Mouse (Mus musculus) cortical plate, adult 2 months (tissue): ENCODE data around the gene Bach2. TPM values are rescaled to one million over a fixed set of nuclear protein-coding genes. Genes with fewer than 3 reads are reported as not detected.

Experiments used
- H3K27ac ChIP-seq: fragments of 200-500 bp; 2 replicates; pipeline ENCODE4 v1.5.1; 2012; ENCODE audit warnings: low read length, control low read depth, inconsistent platforms; ENCODE audit not compliant: insufficient read depth
- H3K4me1 ChIP-seq: fragments of 200-500 bp; 2 replicates; pipeline ENCODE4 v1.6.1; 2011; ENCODE audit warnings: low read length; ENCODE audit not compliant: control insufficient read depth, insufficient read depth
- H3K4me3 ChIP-seq: fragments of 200-500 bp; 2 replicates; pipeline ENCODE4 v1.5.1; 2011; ENCODE audit warnings: mild to moderate bottlenecking, low read length, control low read depth; ENCODE audit not compliant: insufficient read depth
- CTCF ChIP-seq: fragments of 200-500 bp; IDR thresholded peaks from 2 replicates; pipeline ENCODE4 v1.5.1; 2011; ENCODE audit warnings: mild to moderate bottlenecking, control low read depth, low read length; ENCODE audit not compliant: insufficient read depth; ENCODE audit errors: extremely low read depth
- POLR2A ChIP-seq: fragments of 200-500 bp; IDR thresholded peaks from 2 replicates; pipeline ENCODE4 v1.6.1; 2011; ENCODE audit warnings: mild to moderate bottlenecking, low read length, control low read depth; ENCODE audit not compliant: insufficient read depth; ENCODE audit errors: extremely low read depth
- polyA plus RNA-seq: library from polyadenylated mRNA; depleted of rRNA; stranded (reverse); fragments of >200 nt; gene quantifications from 2 replicates; pipeline ENCODE4 v1.2.3, GENCODE M21; 2012

The Bach2 gene
- polyA plus RNA-seq, 1 experiment = 5.4 TPM

GRCm38 (mm10) chr4:32545548-32545947, 306.9 kb downstream of the Bach2 start:
- H3K27ac ChIP-seq = no peak overlapping the region
- no peak overlapping the region for H3K4me3 ChIP-seq
- H3K4me1 ChIP-seq = peaks cover 5% of the 10 kb centered on the region
- TF ChIP-seq CTCF (no peak), POLR2A (no peak)

GRCm38 (mm10) chr4:32549150-32549549, 310.5 kb downstream of the Bach2 start:
- H3K4me3 ChIP-seq = no peak overlapping the region
- TF ChIP-seq CTCF (no peak), POLR2A (no peak)
- H3K4me1 ChIP-seq = peaks cover 5% of the 10 kb centered on the region
- no peak overlapping the region for H3K27ac ChIP-seq

DNA sequence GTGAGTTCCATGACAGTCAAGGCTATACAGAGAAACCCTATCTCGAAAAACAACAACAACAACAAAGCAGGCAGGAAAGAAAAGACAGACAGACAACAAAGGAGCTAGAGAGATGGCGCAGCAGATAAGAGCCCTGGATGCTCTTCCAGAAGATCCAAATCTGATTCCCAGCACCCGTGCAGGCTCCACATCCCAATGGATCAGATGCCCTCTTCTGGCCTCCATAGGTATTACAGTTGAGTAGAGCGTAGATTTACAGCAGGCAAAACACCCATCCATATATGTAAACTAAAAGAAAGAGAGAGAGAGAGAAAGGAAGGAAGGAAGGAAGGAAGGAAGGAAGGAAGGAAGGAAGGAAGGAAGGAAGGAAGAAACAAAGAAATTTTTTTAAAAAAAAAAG, 312.7 kb downstream of the Bach2 start:
- Histone ChIP-seq H3K27ac (no peak overlapping the region), H3K4me1 (no peaks in the 10 kb centered on the region), H3K4me3 (no peak overlapping the region)
- TF ChIP-seq CTCF (peak; percentile 33; the same call in 1 of the 2 replicates), POLR2A (no peak)

- Histone ChIP-seq H3K4me1 (no peaks in the 10 kb centered on the region), H3K4me3 (no peak overlapping the region), H3K27ac (no peak overlapping the region)
- no peak for TF ChIP-seq POLR2A
- TF ChIP-seq CTCF = no peak
These were observed 316.9 kb downstream of the Bach2 start for GRCm38 (mm10) chr4:32555506-32555905.

DNA sequence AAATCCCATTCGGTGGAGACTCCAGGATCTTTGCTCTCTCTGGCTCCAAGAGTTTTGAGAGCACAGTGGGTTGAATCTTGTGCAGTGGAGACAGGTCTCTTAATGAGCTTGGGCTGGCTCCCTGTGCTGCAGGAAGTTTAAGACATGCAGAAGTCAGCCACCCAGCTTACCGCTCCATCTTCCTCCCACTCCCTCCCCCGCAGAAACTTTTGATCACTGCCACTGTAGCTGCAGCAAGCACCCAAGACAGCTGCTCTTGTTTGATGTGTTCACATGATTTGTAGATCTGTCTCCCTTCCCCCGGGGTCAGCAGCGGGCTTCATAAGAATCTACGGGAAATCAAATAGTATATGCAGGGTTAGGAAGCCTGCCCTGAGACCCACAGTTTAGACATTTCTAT, 321.6 kb downstream of the Bach2 start:
- no peak overlapping the region for H3K4me3 ChIP-seq
- TF ChIP-seq CTCF = no peak
- no peak for TF ChIP-seq POLR2A
- H3K4me1 ChIP-seq = no peaks in the 10 kb centered on the region
- no peak overlapping the region for H3K27ac ChIP-seq

DNA sequence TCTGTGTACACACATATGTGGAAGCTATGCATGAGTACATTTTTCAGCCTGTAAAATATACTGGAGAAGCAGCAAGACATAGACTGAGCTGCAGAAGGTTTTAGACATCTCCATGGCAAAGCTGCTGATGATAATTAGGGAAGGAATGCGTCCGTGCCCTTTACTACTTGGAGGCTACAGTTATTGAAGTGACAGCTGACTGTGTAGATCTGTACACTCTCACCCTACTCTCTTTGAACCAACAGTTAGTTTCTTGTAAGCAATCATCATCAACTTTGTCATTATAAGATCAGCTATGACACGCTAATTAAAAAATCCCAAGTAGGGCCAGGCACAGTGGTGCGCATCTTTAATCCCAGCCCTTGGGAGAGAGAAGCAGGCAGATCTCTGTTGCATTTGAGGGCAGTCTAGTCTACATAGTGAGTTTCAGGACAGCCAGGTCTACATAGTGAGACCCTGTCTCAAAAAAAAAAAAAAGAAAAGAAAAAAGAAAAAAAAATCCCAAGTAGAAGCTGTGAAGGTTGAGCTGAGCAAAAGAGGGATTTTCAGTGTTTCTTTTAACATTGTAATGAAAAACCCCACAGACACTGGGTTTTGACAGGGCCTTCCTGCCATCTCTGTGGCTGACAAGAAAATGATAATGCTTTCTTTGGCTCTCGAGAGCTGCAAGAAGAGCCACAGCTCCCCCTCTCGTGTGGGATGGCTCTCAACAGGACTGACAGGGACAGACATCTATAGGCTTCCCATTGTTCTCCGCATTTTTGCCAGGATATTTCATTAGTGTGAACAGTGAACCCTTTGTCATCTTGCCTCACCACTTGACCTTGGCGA, 322.3 kb downstream of the Bach2 start:
- Histone ChIP-seq H3K27ac (0 out of 2 replicates have a peak overlapping the region, but pooled peaks have one; percentile 8), H3K4me3 (no peak overlapping the region), H3K4me1 (no peaks in the 10 kb centered on the region)
- TF ChIP-seq CTCF (peak; percentile 37), POLR2A (no peak)

- Histone ChIP-seq H3K4me1 (no peaks in the 10 kb centered on the region), H3K27ac (peak overlapping the region; percentile 8; the same call in 1 of the 2 replicates), H3K4me3 (no peak overlapping the region)
- peak; percentile 37; the same call in 1 of the 2 replicates for TF ChIP-seq CTCF
- no peak for TF ChIP-seq POLR2A
These were observed 323.0 kb downstream of the Bach2 start for GRCm38 (mm10) chr4:32561555-32562095.

- Histone ChIP-seq H3K27ac (no peak overlapping the region), H3K4me3 (no peak overlapping the region), H3K4me1 (no peaks in the 10 kb centered on the region)
- no peak for TF ChIP-seq CTCF
- TF ChIP-seq POLR2A = no peak
These were observed 323.9 kb downstream of the Bach2 start for GRCm38 (mm10) chr4:32562319-32563115.

GRCm38 (mm10) chr4:32564416-32564815, 325.8 kb downstream of the Bach2 start:
- Histone ChIP-seq H3K4me1 (no peaks in the 10 kb centered on the region), H3K27ac (peak overlapping the region; percentile 70), H3K4me3 (no peak overlapping the region)
- TF ChIP-seq CTCF = no peak
- TF ChIP-seq POLR2A = no peak
